9 mouse cellular contexts compared by ENCODE assay signal in the genomic region with DNA sequence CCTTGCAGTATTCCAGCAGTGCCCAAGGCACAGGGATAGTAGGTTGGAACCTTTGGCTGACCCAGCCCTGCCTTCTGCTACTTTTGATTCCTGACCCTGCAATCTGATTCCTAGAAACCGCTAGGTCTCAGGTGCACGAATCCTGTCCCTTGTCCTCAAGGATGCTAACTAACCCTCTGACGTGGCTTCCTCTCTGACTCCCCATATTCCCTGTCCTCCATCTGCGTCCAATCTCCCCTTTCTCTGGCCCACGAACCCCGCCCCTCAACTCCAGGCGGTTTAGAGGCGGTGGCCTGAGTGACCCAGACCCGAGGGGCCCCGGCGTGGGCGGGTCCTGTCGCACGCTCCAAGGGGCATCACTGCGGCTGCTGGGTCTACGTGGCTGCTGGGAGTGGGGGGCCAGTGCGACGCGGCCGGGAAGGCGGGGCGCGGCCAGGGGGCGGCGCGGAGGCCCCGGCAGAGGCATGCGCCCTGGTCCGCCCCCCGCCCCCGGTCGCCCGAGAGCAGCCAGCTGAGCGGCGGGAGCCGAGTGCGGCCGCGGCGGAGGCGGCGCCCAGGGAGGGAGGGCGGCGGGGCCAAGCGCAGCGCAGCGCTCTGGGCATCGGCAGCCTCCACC. TPM values are rescaled to one million over a fixed set of nuclear protein-coding genes. Genes with fewer than 3 reads are reported as not detected.
DNase-seq lines count a peak whose midpoint lies in the region; ATAC-seq lines count a peak whose summit lies in the region.
"Had no signal": no experiment of that assay in that cellular context is flagged by ENCODE, and none has a peak within 500 bp of the region (broad histone marks: within the 10 kb centered on the region; RNA-seq: fewer than 3 reads in every experiment).

TSS of gene Gpr153 (plus strand) at position 612 of the 616 bp plus-strand sequence.

- peak within 1 kb of the TSS; percentile 48 for H3K27ac ChIP-seq in forebrain, embryonic 13.5 days
- H3K27ac ChIP-seq in limb, embryonic 11.5 days (replicated peaks; ENCODE audit: low read depth, low read length): peak within 1 kb of the TSS; percentile 56; the same call in 1 of the 2 replicates
- H3K27ac ChIP-seq in midbrain, embryonic 16.5 days (ENCODE audit: low read length): peak within 1 kb of the TSS; percentile 74

- peak; percentile 18 for ATAC-seq in frontal cortex, adult (ENCODE audit: low TSS enrichment)
- ATAC-seq in forebrain, embryonic 13.5 days: peak; percentile 65
- ATAC-seq in limb, embryonic 11.5 days (ENCODE audit: insufficient number of reproducible peaks, low FRiP score, low TSS enrichment, low read depth): peak; percentile 68
- ATAC-seq in midbrain, embryonic 16.5 days: peak; percentile 77
- ATAC-seq in erythroid progenitor cell, adult 5-6 weeks (replicated peaks; ENCODE audit: low FRiP score, poor library complexity, severe bottlenecking): no peak

- H3K4me3 ChIP-seq in forebrain, embryonic 13.5 days: peak within 1 kb of the TSS; percentile 53
- H3K4me3 ChIP-seq in limb, embryonic 11.5 days (ENCODE audit: low read depth, low read length): peak within 1 kb of the TSS; percentile 50
- peak within 1 kb of the TSS; percentile 71 for H3K4me3 ChIP-seq in midbrain, embryonic 16.5 days (ENCODE audit: low read depth, low read length)

- DNase-seq in frontal cortex, postnatal 25 days (ENCODE audit: low spot score in 2 of 2): no peak
- peak; percentile 57 for DNase-seq in adrenal gland, postnatal 14 days
- peak; percentile 76 for DNase-seq in heart, postnatal 4 days
- peak; percentile 71 for DNase-seq in limb, embryonic 11.5 days (ENCODE audit: low spot score)

- H3K36me3 ChIP-seq in forebrain, embryonic 13.5 days (ENCODE audit: poor library complexity, severe bottlenecking): 0 out of 2 replicates have a peak, but pooled peaks cover 4% of the 10 kb centered on the region
- no peaks in the 10 kb centered on the region for H3K36me3 ChIP-seq in limb, embryonic 11.5 days (ENCODE audit: control insufficient read depth, insufficient read depth, low read length)
- peaks cover 5% of the 10 kb centered on the region; the same call in 1 of the 2 replicates for H3K36me3 ChIP-seq in midbrain, embryonic 16.5 days (ENCODE audit: control insufficient read depth, insufficient read depth, low read length)

- H3K9ac ChIP-seq in forebrain, embryonic 13.5 days: peak within 1 kb of the TSS; percentile 74
- H3K9ac ChIP-seq in limb, embryonic 11.5 days (ENCODE audit: low read length): peak within 1 kb of the TSS; percentile 67
- peak within 1 kb of the TSS; percentile 87 for H3K9ac ChIP-seq in midbrain, embryonic 16.5 days (ENCODE audit: low read depth, low read length)

- peaks cover 53% of the 10 kb centered on the region for H3K27me3 ChIP-seq in forebrain, embryonic 13.5 days
- H3K27me3 ChIP-seq in limb, embryonic 11.5 days (ENCODE audit: control insufficient read depth, insufficient read depth, low read length): peaks cover 18% of the 10 kb centered on the region
- peaks cover 12% of the 10 kb centered on the region for H3K27me3 ChIP-seq in midbrain, embryonic 16.5 days (ENCODE audit: control insufficient read depth, insufficient read depth, low read depth, low read length)

- peaks cover 24% of the 10 kb centered on the region for H3K4me1 ChIP-seq in forebrain, embryonic 13.5 days
- peaks cover 29% of the 10 kb centered on the region for H3K4me1 ChIP-seq in limb, embryonic 11.5 days (ENCODE audit: control insufficient read depth, insufficient read depth, low read length)
- H3K4me1 ChIP-seq in midbrain, embryonic 16.5 days (ENCODE audit: control insufficient read depth, insufficient read depth, low read length): peaks cover 11% of the 10 kb centered on the region; the same call in 1 of the 2 replicates

- under 1% methylated on average over 26 of the region's 48 CpGs for WGBS in forebrain, embryonic 13.5 days
- under 1% methylated on average over 41 of the region's 48 CpGs for WGBS in limb, embryonic 11.5 days
- WGBS in midbrain, embryonic 16.5 days: under 1% methylated on average over 33 of the region's 48 CpGs

- H3K9me3 ChIP-seq in forebrain, embryonic 13.5 days (replicated peaks): no peaks in the 10 kb centered on the region
- no peaks in the 10 kb centered on the region for H3K9me3 ChIP-seq in limb, embryonic 11.5 days (ENCODE audit: control insufficient read depth, low read length)
- no peaks in the 10 kb centered on the region for H3K9me3 ChIP-seq in midbrain, embryonic 16.5 days (replicated peaks; ENCODE audit: control insufficient read depth, low read length, poor library complexity, severe bottlenecking)

- H3K4me2 ChIP-seq in forebrain, embryonic 13.5 days: peak within 1 kb of the TSS; percentile 93
- H3K4me2 ChIP-seq in limb, embryonic 11.5 days (ENCODE audit: low read depth, severe bottlenecking): peak within 1 kb of the TSS; percentile 97
- H3K4me2 ChIP-seq in midbrain, embryonic 16.5 days (ENCODE audit: low read length): peak within 1 kb of the TSS; percentile 88

RNA-seq across cellular contexts. Expression of gene Gpr153, which starts in this region (rescaled TPM):
- total RNA-seq in adrenal gland, postnatal 14 days (2021): 7.2 and 7.5 TPM in 2 replicates
- 2.2 and 3.2 TPM in 2 replicates for polyA plus RNA-seq in forebrain, embryonic 13.5 days (2015; fragmentation: Nextera tagmentation; extraction: Ambion mirVana)
- 10 to 100 TPM; 30.1 to 30.6 TPM for total RNA-seq in heart, postnatal 4 days (2021)
- 3.3 and 3.4 TPM in 2 replicates for polyA plus RNA-seq in limb, embryonic 11.5 days (2014; fragmentation: Nextera tagmentation; extraction: Ambion mirVana)
- 13.8 and 16.2 TPM in 2 replicates for polyA plus RNA-seq in midbrain, embryonic 16.5 days (2015; fragmentation: Nextera tagmentation; extraction: Ambion mirVana)
- total RNA-seq in erythroid progenitor cell, adult 5-6 weeks (2015; ENCODE audit: low replicate concordance): not detected in 2 replicates
- not detected in 2 replicates for total RNA-seq in erythroid progenitor cell, adult 5-6 weeks (2017; ENCODE audit: low replicate concordance)
- total RNA-seq: MEL had no signal

Comparison
In these comparisons a context has a peak if more than half of its experiments do, and no peak if none do; other contexts are left out.
1. DNase-seq: peak in adrenal gland, postnatal 14 days (single experiment), heart, postnatal 4 days (single experiment) and limb, embryonic 11.5 days (single experiment); none in frontal cortex, postnatal 25 days (0 of 2).
2. Peak in every context shown above with its lines, with median percentiles within 50 percentile points of each other: H3K27ac ChIP-seq, H3K4me2 ChIP-seq, H3K4me3 ChIP-seq and H3K9ac ChIP-seq.